Mouse (Mus musculus): Measurements from ENCODE around the gene Poln. TPM values are rescaled to one million over a fixed set of nuclear protein-coding genes. Genes with fewer than 3 reads are reported as not detected.

Gene Poln
- total RNA-seq, 2 experiments from 2014 or later = 2.1 to 2.3 TPM

DNA sequence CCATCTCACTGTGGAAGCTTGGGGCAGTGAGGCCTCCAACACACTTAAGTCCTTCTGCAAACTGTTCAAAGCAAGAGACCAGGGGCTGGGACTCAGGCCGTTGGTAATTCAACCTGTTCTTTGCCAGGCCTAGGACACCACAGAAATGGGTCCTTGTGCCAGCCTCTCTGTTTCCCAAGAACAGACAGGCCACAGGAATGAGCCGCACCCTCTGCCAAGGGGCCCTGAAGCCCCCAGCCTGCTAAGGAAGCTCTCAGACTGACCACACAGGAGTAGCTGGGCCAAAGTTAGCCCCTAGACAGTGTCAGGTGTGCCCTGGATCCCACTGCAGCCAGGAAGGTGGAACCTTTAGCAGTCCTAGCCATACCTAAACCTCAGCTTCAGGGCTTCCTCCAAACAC, 17.1 kb upstream of the Poln start:
- peak overlapping the region; percentile 94 for H3K27ac ChIP-seq
- TF ChIP-seq CTCF (IDR thresholded peaks at IDR 0.05) = no peak
- no peak for DNase-seq (ENCODE audit: extremely low spot score in 1 of 2, low spot score in 2 of 2)
- intact Hi-C loops (cut with DNase I) = loop anchor here (5.0 kb wide), 1 partner anchor 189 kb away; the partner anchor contains the start of gene Nat8l
- peak overlapping the region; percentile 88 for H3K4me3 ChIP-seq

DNA sequence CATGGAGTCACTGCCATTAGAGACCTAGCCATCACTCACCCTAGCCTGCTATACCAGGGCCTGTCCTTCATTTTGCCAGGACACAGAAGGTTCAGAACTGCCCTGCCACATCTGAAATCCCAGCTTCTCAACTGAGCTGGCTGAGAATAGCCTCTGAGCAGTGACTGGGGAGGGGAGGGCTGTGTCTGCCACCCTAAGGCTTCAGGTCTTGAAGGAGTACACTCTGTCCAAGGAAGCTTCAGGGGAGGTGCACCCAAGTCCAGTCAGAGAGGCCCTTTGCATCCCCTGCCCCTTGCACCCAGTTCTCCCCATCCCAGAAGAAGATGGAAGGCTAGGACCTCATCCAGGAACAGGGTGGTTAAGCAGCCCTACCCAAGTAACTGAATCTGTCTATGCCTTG, 16.5 kb upstream of the Poln start:
- H3K27ac ChIP-seq = peak overlapping the region; percentile 94
- peak overlapping the region; percentile 88 for H3K4me3 ChIP-seq
- intact Hi-C loops (cut with DNase I) = loop anchor here (5.0 kb wide), 1 partner anchor 188 kb away; the partner anchor contains the start of gene Nat8l
- no peak for TF ChIP-seq CTCF (IDR thresholded peaks at IDR 0.05)
- peak in 1 of 2 experiments; percentile 9 for DNase-seq (ENCODE audit: extremely low spot score in 1 of 2, low spot score in 2 of 2)

DNA sequence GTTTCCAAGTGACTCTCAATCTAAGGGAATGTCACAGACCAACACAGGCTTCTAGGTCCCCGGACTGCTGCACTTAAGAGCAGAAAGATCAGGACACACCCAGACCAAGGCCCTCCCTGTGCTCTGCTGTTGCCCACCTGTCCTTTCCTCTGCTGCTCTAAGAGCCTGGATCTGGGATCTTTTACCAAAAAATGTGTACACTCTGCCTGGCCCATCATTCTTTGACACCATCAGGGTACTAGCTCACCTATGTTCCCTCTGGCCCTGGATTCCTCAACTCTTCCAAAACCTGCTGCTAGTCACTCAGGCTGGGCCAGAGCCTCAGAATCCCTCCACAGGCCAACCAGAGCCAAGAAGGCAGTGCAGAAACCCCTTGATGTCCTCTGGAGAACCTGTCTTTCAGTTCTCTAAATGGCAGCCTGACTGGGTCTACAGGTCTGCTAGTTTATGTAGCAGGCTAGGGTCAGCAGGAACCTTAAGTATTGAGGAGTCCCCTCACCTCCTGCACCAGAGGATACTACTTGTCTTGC, 15.9 kb upstream of the Poln start:
- DNase-seq (ENCODE audit: extremely low spot score in 1 of 2, low spot score in 2 of 2) = peak; percentile 7 to 8
- intact Hi-C loops (cut with DNase I) = loop anchor here (5.0 kb wide), 1 partner anchor 188 kb away; the partner anchor contains the start of gene Nat8l
- no peak overlapping the region for H3K27ac ChIP-seq
- no peak for TF ChIP-seq CTCF (IDR thresholded peaks at IDR 0.05)
- no peak overlapping the region; the same call in 1 of the 2 replicates for H3K4me3 ChIP-seq

- no peak overlapping the region for H3K4me3 ChIP-seq
- no peak for TF ChIP-seq CTCF (IDR thresholded peaks at IDR 0.05)
- intact Hi-C loops (cut with DNase I) = no loop called here
- peak; percentile 6 to 7 for DNase-seq (ENCODE audit: extremely low spot score in 1 of 2, low spot score in 2 of 2)
- H3K27ac ChIP-seq = peak overlapping the region; percentile 45; the same call in 1 of the 2 replicates
Measured at GRCm38 (mm10) chr5:34183976-34184375, 14.7 kb upstream of the Poln start.

DNA sequence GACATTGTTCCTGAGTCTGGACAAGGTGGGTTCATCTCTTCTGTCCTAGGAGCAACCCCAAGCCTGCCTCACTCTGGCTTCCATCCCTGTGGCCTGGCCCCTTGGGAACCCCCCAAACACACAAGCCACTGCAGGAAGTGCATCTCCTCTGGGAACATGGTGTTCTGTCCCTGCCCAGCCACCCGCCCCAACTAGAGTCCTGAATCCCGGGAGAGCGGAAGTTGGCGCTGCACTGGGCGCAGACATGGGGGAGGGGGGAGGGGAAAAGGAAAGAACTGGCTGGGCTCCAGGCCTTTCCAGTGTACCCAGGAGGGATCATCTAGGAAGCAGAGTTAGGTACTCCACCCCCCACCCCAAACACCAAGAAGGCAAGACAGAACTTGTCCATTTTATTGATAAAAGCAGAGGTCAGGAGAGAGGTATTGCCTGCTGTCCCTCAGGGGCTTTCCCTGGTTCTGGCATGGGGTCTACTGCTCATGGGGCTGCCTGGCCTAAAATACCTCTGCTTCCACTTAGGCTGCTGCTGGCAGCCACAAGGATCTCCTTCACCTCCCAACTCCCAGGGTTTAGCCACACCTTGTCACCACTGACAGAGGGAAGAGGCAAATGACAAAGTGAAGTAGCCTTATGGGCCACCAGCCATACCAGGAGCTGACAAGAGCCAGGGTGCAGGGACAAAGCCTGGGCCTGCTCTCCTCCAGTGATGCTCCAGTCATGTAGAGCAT, 14.1 kb upstream of the Poln start:
- TF ChIP-seq CTCF (IDR thresholded peaks at IDR 0.05) = no peak
- intact Hi-C loops (cut with DNase I) = no loop called here

DNA sequence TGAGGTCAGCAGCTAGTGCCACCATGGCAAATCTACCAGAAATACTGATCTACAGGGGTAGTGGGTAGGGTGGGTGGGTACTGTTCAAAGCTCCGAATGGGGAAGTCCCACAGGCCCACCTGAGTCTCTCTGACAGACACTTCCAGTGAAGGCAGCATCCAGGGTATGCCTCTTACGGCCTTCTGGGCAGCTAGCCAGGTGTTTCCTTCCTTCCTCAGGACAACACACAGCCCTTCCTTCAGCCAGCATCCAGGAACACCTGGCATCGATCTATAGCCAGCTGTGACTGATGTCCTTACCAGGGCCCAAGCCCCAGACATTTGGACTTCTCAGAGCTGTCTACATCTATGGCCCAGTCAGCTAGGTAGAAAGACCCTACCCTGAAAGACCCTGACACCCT, 13.2 kb upstream of the Poln start:
- intact Hi-C loops (cut with DNase I) = no loop called here
- Histone ChIP-seq H3K4me3 (no peak overlapping the region), H3K27ac (peak overlapping the region; percentile 45; the same call in 1 of the 2 replicates)
- TF ChIP-seq CTCF (IDR thresholded peaks at IDR 0.05) = no peak
- DNase-seq (ENCODE audit: extremely low spot score in 1 of 2, low spot score in 2 of 2) = peak; percentile 7 to 9

More for the DNA sequence above, 14.1 kb upstream of the Poln start:
- peak overlapping the region; percentile 45 for H3K27ac ChIP-seq
- H3K4me3 ChIP-seq = no peak overlapping the region
- peak; percentile 10 to 18 for DNase-seq (ENCODE audit: extremely low spot score in 1 of 2, low spot score in 2 of 2)

DNA sequence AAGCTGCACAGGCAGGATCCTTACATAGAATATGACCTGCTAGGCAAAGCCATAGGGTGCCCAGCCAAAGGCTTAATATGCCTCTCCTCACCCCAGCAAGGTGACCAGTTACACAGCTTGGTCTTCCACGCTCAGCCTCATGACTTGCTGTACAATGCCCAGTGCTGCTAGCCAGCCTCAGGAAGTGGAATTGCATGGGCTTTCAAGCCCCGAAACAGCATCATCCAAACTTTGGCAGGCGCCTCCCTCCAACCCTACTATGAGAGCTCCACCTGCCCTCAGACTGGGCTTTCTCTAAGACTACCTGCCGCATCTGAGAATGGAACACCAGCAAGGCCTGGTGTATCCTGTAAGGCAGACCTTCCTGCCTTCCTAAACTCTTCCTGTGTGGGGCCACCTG, 8.6 kb upstream of the Poln start:
- DNase-seq (ENCODE audit: extremely low spot score in 1 of 2, low spot score in 2 of 2) = no peak

GRCm38 (mm10) chr5:34177091-34177490, 7.8 kb upstream of the Poln start:
- no peak overlapping the region for H3K4me3 ChIP-seq
- H3K27ac ChIP-seq = peak overlapping the region; percentile 28; the same call in 1 of the 2 replicates
- DNase-seq (ENCODE audit: extremely low spot score in 1 of 2, low spot score in 2 of 2) = peak; percentile 7 to 12
- intact Hi-C loops (cut with DNase I) = no loop called here
- TF ChIP-seq CTCF (IDR thresholded peaks at IDR 0.05) = no peak

More for the DNA sequence above, 8.6 kb upstream of the Poln start:
- no peak overlapping the region for H3K4me3 ChIP-seq
- no peak overlapping the region for H3K27ac ChIP-seq
- TF ChIP-seq CTCF (IDR thresholded peaks at IDR 0.05) = no peak
- intact Hi-C loops (cut with DNase I) = no loop called here

GRCm38 (mm10) chr5:34176691-34177090, 7.4 kb upstream of the Poln start:
- TF ChIP-seq CTCF (IDR thresholded peaks at IDR 0.05) = no peak
- peak in 1 of 2 experiments; percentile 6 for DNase-seq (ENCODE audit: extremely low spot score in 1 of 2, low spot score in 2 of 2)
- peak overlapping the region; percentile 28; the same call in 1 of the 2 replicates for H3K27ac ChIP-seq
- H3K4me3 ChIP-seq = no peak overlapping the region
- intact Hi-C loops (cut with DNase I) = no loop called here

- DNase-seq (ENCODE audit: extremely low spot score in 1 of 2, low spot score in 2 of 2) = peak in 1 of 2 experiments; percentile 8
- Histone ChIP-seq H3K4me3 (no peak overlapping the region), H3K27ac (no peak overlapping the region)
- intact Hi-C loops (cut with DNase I) = no loop called here
- TF ChIP-seq CTCF (IDR thresholded peaks at IDR 0.05) = no peak
Measured at GRCm38 (mm10) chr5:34175403-34175694, 6.1 kb upstream of the Poln start.

- intact Hi-C loops (cut with DNase I) = no loop called here
- Histone ChIP-seq H3K4me3 (no peak overlapping the region), H3K27ac (no peak overlapping the region)
- peak; percentile 8 to 11 for DNase-seq (ENCODE audit: extremely low spot score in 1 of 2, low spot score in 2 of 2)
- no peak for TF ChIP-seq CTCF (IDR thresholded peaks at IDR 0.05)
Measured at GRCm38 (mm10) chr5:34174550-34175402, 5.5 kb upstream of the Poln start.

GRCm38 (mm10) chr5:34174021-34174420, 4.8 kb upstream of the Poln start:
- Histone ChIP-seq H3K27ac (no peak overlapping the region), H3K4me3 (no peak overlapping the region)
- peak in 1 of 2 experiments; percentile 12 for DNase-seq (ENCODE audit: extremely low spot score in 1 of 2, low spot score in 2 of 2)
- intact Hi-C loops (cut with DNase I) = no loop called here
- TF ChIP-seq CTCF (IDR thresholded peaks at IDR 0.05) = no peak
